Mouse (Mus musculus) olfactory bulb, adult 2 months (tissue): ENCODE results near the gene Mapk8ip1.

Experiments
- CTCF ChIP-seq: fragments of 200-500 bp; IDR thresholded peaks from 2 replicates; pipeline ENCODE4 v1.5.1; 2012; ENCODE audit warnings: low read depth, mild to moderate bottlenecking, low read length, moderate library complexity; ENCODE audit not compliant: insufficient read depth
- POLR2A ChIP-seq: fragments of 200-500 bp; IDR thresholded peaks from 2 replicates; pipeline ENCODE4 v1.6.1; 2012; ENCODE audit warnings: mild to moderate bottlenecking, low read depth, low read length, moderate library complexity; ENCODE audit not compliant: insufficient read depth

- TF ChIP-seq CTCF (no peak), POLR2A (peak; percentile 80)
Observed at GRCm38 (mm10) chr2:92375099-92375623, 25.9 kb downstream of the Mapk8ip1 start.
